Mouse (Mus musculus) heart, embryonic 16.5 days (tissue): ENCODE measurements around the gene Dst. TPM values are rescaled to one million over a fixed set of nuclear protein-coding genes. Genes with fewer than 3 reads are reported as not detected.

Experiments
- ATAC-seq: fragments of 200-750 bp; cut with Nextera tagmentation; replicated peaks from 2 replicates; pipeline ENCODE4 v1.8.0; 2017; ENCODE audit warnings: moderate number of reproducible peaks; ENCODE audit not compliant: insufficient read depth, low FRiP score; ENCODE audit errors: extremely low read depth
- H3K27ac ChIP-seq: fragments of 300-500 bp; sonication (generic); 2 replicates; pipeline ENCODE4 v1.5.1; 2014; ENCODE audit warnings: mild to moderate bottlenecking, low read length, control low read depth, moderate library complexity
- H3K27me3 ChIP-seq: fragments of 300-500 bp; sonication (generic); 2 replicates; pipeline ENCODE4 v1.6.1; 2014; ENCODE audit warnings: low read length, mixed read lengths; ENCODE audit not compliant: control insufficient read depth, insufficient read depth
- H3K36me3 ChIP-seq: fragments of 300-500 bp; sonication (generic); 2 replicates; pipeline ENCODE4 v1.6.1; 2014; ENCODE audit not compliant: control insufficient read depth, insufficient read depth
- H3K4me1 ChIP-seq: fragments of 300-500 bp; sonication (generic); 2 replicates; pipeline ENCODE4 v1.6.1; 2014; ENCODE audit warnings: low read length, mixed read lengths; ENCODE audit not compliant: control insufficient read depth, insufficient read depth
- H3K4me2 ChIP-seq: fragments of 300-500 bp; sonication (generic); 2 replicates; pipeline ENCODE4 v1.6.1; 2014; ENCODE audit warnings: low read depth, mild to moderate bottlenecking, control low read depth, low read length
- H3K4me3 ChIP-seq: fragments of 300-500 bp; sonication (generic); 2 replicates; pipeline ENCODE4 v1.5.1; 2014; ENCODE audit warnings: mild to moderate bottlenecking, control low read depth, low read length
- H3K9ac ChIP-seq: fragments of 300-500 bp; sonication (generic); 2 replicates; pipeline ENCODE4 v1.6.1; 2014; ENCODE audit warnings: low read length, control low read depth
- H3K9me3 ChIP-seq: fragments of 300-500 bp; sonication (generic); replicated peaks from 2 replicates; pipeline ENCODE4 v1.6.1; 2016; ENCODE audit warnings: low read length; ENCODE audit not compliant: control insufficient read depth
- WGBS: fragments of 180-500 bp; shearing (Covaris S2); extraction: QIAGEN DNeasy Blood & Tissue Kit; methylation state at CpG from one replicate; pipeline ENCODE4 v1.1.7; 2014; 5-methylcytosine and 5-hydroxymethylcytosine counted together
- polyA plus RNA-seq: library from polyadenylated mRNA; unstranded; fragments of >200 nt; fragmentation: Nextera tagmentation; extraction: Ambion mirVana; gene quantifications from 2 replicates; pipeline ENCODE4 v1.2.1, GENCODE M21; 2015

Gene Dst
- polyA plus RNA-seq, 1 experiment from 2014 or later: 23.1 TPM

GRCm38 (mm10) chr1:34127714-34128474, 219.9 kb downstream of the Dst start:
- Histone ChIP-seq H3K9ac (no peak overlapping the region), H3K9me3 (no peaks in the 10 kb centered on the region), H3K36me3 (no peaks in the 10 kb centered on the region), H3K4me1 (peaks cover 59% of the 10 kb centered on the region), H3K4me3 (no peak overlapping the region), H3K27ac (peak overlapping the region; percentile 43), H3K27me3 (no peaks in the 10 kb centered on the region), H3K4me2 (no peak overlapping the region)
- 55% methylated on average over 15 of the region's 15 CpGs for WGBS
- ATAC-seq: no peak

- Histone ChIP-seq H3K4me1 (peaks cover 58% of the 10 kb centered on the region), H3K27me3 (no peaks in the 10 kb centered on the region), H3K36me3 (no peaks in the 10 kb centered on the region), H3K27ac (peak overlapping the region; percentile 96), H3K9me3 (no peaks in the 10 kb centered on the region), H3K9ac (no peak overlapping the region), H3K4me2 (no peak overlapping the region), H3K4me3 (no peak overlapping the region)
- 66% methylated on average over 2 of the region's 2 CpGs for WGBS
- ATAC-seq: no peak
Measured at GRCm38 (mm10) chr1:34128796-34129195, 220.8 kb downstream of the Dst start.

- Histone ChIP-seq H3K27me3 (no peaks in the 10 kb centered on the region), H3K4me2 (peak overlapping the region; percentile 41; the same call in 1 of the 2 replicates), H3K4me1 (peaks cover 54% of the 10 kb centered on the region), H3K27ac (peak overlapping the region; percentile 96), H3K4me3 (no peak overlapping the region), H3K36me3 (no peaks in the 10 kb centered on the region), H3K9me3 (no peaks in the 10 kb centered on the region), H3K9ac (peak overlapping the region; percentile 31)
- WGBS: 20% methylated on average over 9 of the region's 9 CpGs
- ATAC-seq: peak; percentile 83
Measured at GRCm38 (mm10) chr1:34129691-34130090, 221.7 kb downstream of the Dst start.

- H3K27me3 ChIP-seq: no peaks in the 10 kb centered on the region
- peaks cover 46% of the 10 kb centered on the region for H3K4me1 ChIP-seq
- H3K9ac ChIP-seq: no peak overlapping the region
- no peak overlapping the region for H3K4me2 ChIP-seq
- peaks cover 5% of the 10 kb centered on the region; the same call in 1 of the 2 replicates for H3K36me3 ChIP-seq
- no peak for ATAC-seq
- no peaks in the 10 kb centered on the region for H3K9me3 ChIP-seq
- WGBS: 88% methylated on average over 10 of the region's 10 CpGs
- H3K27ac ChIP-seq: peak overlapping the region; percentile 96
- H3K4me3 ChIP-seq: no peak overlapping the region
Measured at GRCm38 (mm10) chr1:34130804-34131203, 222.8 kb downstream of the Dst start.

GRCm38 (mm10) chr1:34132875-34133274, 224.8 kb downstream of the Dst start:
- Histone ChIP-seq H3K4me1 (peaks cover 40% of the 10 kb centered on the region), H3K36me3 (peaks cover 7% of the 10 kb centered on the region; the same call in 1 of the 2 replicates), H3K27me3 (no peaks in the 10 kb centered on the region), H3K4me3 (0 out of 2 replicates have a peak overlapping the region, but pooled peaks have one; percentile 0), H3K9me3 (no peaks in the 10 kb centered on the region), H3K9ac (peak overlapping the region; percentile 55), H3K27ac (peak overlapping the region; percentile 61), H3K4me2 (peak overlapping the region; percentile 28)
- peak; percentile 66 for ATAC-seq
- 33% methylated on average over 16 of the region's 16 CpGs for WGBS

GRCm38 (mm10) chr1:34135535-34135934, 227.5 kb downstream of the Dst start:
- 96% methylated on average over 3 of the region's 3 CpGs for WGBS
- Histone ChIP-seq H3K4me3 (no peak overlapping the region), H3K9me3 (no peaks in the 10 kb centered on the region), H3K4me1 (peaks cover 33% of the 10 kb centered on the region), H3K27me3 (no peaks in the 10 kb centered on the region), H3K36me3 (peaks cover 7% of the 10 kb centered on the region; the same call in 1 of the 2 replicates), H3K9ac (no peak overlapping the region), H3K4me2 (no peak overlapping the region), H3K27ac (no peak overlapping the region)
- no peak for ATAC-seq

- no peaks in the 10 kb centered on the region for H3K27me3 ChIP-seq
- no peak overlapping the region for H3K9ac ChIP-seq
- no peak overlapping the region for H3K4me2 ChIP-seq
- ATAC-seq: no peak
- H3K4me3 ChIP-seq: no peak overlapping the region
- no peaks in the 10 kb centered on the region for H3K9me3 ChIP-seq
- H3K36me3 ChIP-seq: peaks cover 7% of the 10 kb centered on the region; the same call in 1 of the 2 replicates
- H3K27ac ChIP-seq: no peak overlapping the region
- peaks cover 32% of the 10 kb centered on the region for H3K4me1 ChIP-seq
- WGBS: 69% methylated on average over 13 of the region's 13 CpGs
Measured at GRCm38 (mm10) chr1:34139191-34139853, 231.3 kb downstream of the Dst start.

GRCm38 (mm10) chr1:34139871-34140471, 231.9 kb downstream of the Dst start:
- no peak for ATAC-seq
- 0 out of 2 replicates have a peak overlapping the region, but pooled peaks have one; percentile 5 for H3K27ac ChIP-seq
- 75% methylated on average over 6 of the region's 6 CpGs for WGBS

More at GRCm38 (mm10) chr1:34139871-34140471, 231.9 kb downstream of the Dst start:
- Histone ChIP-seq H3K27me3 (no peaks in the 10 kb centered on the region), H3K4me1 (peaks cover 32% of the 10 kb centered on the region), H3K9ac (no peak overlapping the region), H3K4me2 (no peak overlapping the region; the same call in 1 of the 2 replicates), H3K36me3 (peaks cover 7% of the 10 kb centered on the region; the same call in 1 of the 2 replicates), H3K4me3 (no peak overlapping the region), H3K9me3 (no peaks in the 10 kb centered on the region)
